Mouse (Mus musculus) testis, postnatal 14 days (tissue): ENCODE results near the gene Eif4a1.
"Not testable (repeated sequence)": the region's sequence is repeated elsewhere in the genome, so short reads cannot be mapped to it uniquely, and the experiment has no call there.

Experiments used
- DNase-seq: peaks from one replicate; pipeline ENCODE4 v3.0.0; 2021; ENCODE audit warnings: low spot score

Eif4a1 gene

GRCm38 (mm10) chr11:69633128-69633866, 38.9 kb downstream of the Eif4a1 start:
- DNase-seq, result peak; percentile 79

DNA sequence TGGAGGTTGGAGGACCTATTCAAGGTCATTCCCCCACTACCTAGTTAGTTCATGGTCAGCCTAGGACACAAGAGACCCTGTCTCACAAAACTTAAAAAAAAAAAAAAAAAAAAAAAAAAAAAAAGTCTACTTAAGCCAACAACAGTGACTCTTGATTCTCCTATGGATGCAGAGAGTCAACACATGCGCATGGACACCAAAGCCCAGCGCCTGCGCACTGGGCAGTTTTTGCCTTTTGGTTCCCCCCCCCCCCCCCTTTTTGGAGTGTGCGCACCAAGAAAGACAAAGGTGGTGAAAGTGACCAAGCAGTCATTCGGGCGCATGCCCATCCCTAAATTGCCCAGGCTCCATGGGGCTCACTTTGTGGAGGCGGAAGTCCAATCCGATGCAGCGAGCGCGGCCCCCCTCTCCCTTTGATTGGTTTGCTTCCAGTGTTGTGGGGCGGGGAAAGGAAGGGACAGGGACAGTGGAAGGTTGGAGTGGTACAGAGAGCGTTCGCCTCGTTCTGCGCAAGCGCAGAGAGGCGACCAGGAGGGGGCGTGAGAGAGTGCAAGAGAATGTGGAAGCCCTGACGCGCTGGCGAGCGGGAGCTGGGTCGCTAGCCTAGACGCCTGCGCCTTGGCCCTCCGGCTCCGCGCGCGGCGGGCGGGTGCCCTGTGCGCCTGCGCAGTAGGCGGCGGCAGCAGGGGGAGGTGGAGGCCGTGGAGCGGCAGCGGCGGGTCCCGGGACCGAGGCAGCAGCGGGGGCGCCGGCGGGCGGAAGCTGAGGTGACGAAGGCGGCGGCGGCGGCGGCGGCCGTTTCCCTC, 39.7 kb downstream of the Eif4a1 start, which contains the start of gene Fxr2:
Gene Fxr2, plus strand, starts transcription at position 707 of the 806 bp plus-strand sequence.
- peak; percentile 99 for DNase-seq

GRCm38 (mm10) chr11:69629802-69630201, 42.4 kb downstream of the Eif4a1 start:
- DNase-seq, result no peak

- peak; percentile 68 for DNase-seq
These were observed 43.9 kb downstream of the Eif4a1 start for GRCm38 (mm10) chr11:69628286-69628685.

GRCm38 (mm10) chr11:69624339-69624738, 47.9 kb downstream of the Eif4a1 start:
- DNase-seq, result not testable (repeated sequence)

- DNase-seq, result no peak
These were observed 49.2 kb downstream of the Eif4a1 start for GRCm38 (mm10) chr11:69623006-69623405.

DNA sequence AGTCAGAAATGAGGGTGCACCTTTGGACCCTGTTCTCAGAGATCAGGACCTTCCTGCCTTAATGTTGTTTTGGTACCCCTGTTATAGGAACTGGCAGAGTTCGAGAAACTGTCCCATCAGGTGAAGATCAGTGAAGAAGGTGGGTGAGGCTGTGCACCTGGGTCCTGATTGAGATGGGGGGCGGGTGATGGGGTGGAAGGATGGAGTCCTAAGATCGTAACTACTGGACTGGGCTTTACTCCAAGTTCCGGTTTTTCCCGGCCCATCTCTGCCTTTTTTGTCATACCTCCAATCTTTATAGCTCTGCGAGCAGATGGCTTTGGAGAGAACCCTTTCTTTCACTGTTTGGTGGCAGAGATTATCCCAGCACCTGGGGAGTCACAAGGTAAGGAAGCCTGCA, 49.8 kb downstream of the Eif4a1 start:
- no peak for DNase-seq

GRCm38 (mm10) chr11:69621571-69622268, 50.5 kb downstream of the Eif4a1 start, which contains the start of gene Sat2:
Sat2 (plus strand) TSS chr11:69622024.
- DNase-seq, result peak; percentile 59

DNA sequence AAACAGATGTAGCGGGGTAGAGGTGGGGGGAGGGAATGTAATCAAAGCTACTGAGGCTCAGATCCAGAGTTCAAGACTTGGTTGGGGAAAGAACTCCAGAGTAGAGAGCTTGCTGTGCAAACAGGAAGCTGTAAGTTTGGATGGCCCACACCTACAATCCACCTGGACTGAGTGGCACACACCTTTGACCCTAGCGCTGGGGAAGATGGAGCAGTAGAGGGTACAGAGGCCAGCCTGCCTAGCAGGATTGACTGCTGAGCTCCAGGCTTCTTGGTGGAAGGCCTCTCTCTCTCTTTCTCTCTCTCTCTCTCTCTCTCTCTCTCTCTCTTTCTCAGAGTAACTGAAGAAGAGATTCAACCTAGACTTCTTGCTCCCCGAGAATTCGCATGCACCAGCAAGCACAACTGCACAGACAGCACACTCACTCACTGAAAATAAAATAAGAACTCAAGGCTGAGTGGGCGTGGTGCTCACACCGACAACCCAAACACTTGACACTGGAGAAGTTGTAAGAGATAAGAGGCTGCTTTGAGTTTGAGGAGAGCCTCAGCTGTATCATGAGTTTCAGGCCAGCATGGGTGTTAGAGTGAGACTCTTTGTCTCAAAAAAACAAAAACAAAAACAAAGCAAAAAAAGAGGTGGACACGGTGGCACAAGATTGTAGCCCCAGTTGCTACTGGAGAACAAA, 51.7 kb downstream of the Eif4a1 start:
- no peak for DNase-seq

DNA sequence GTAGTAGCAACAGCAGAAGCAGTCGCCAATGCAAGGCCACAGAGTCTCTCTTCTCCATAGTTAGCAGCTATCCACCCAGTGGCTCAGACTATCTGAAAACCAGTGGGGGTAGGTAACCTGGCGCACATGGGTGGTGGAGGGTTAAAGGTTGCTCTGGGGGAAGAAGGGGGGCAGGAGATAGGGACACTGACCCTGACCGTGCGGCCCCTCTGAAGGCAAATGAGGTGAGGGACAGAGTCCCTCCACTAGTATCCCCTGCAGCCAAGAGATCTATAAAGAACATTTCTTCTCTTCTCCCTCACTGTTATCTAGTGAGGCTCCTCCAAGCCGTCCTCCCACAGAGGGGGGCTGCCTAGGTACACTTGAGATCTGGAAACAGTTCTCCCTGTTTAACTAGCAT, 54.4 kb downstream of the Eif4a1 start, which contains the start of gene Shbg:
Gene Shbg, minus strand, starts transcription at position 101 of the 400 bp plus-strand sequence.
- peak; percentile 86 for DNase-seq
